8 mouse cellular contexts compared by ENCODE assay signal in the genomic region with DNA sequence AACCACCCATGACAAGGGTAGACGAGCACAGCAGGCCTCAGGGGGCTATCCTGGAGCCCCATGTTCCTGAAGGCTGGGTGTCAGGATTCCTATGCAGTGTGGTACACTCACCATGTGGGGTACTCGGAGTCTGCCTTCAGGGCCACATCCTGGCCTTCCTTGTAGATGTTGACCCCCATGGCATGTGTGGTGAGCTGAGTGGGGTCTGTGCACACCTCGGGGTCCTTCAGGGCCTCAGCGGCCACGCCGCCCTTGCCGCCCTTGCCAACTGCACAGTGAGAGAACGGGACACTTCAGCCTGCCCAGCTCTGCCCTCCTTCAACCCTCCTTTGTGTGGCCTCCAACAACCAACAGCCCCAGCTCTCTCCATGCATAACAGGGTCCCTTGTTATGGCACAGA. TPM values are rescaled to one million over a fixed set of nuclear protein-coding genes. Genes with fewer than 3 reads are reported as not detected.
A peak's percentile ranks its signal among the peaks of the same experiment; 100 is the strongest.
DNase-seq lines count a peak whose midpoint lies in the region; ATAC-seq lines count a peak whose summit lies in the region.

No protein-coding gene starts in this region.

- no peaks in the 10 kb centered on the region for H3K9me3 ChIP-seq in lung, embryonic 15.5 days
- peaks cover 5% of the 10 kb centered on the region; the same call in 1 of the 2 replicates for H3K9me3 ChIP-seq in forebrain, embryonic 13.5 days (replicated peaks)
- H3K9me3 ChIP-seq in limb, embryonic 15.5 days, result peaks cover 4% of the 10 kb centered on the region; the same call in 1 of the 2 replicates
- H3K9me3 ChIP-seq in stomach, embryonic 15.5 days, result no peaks in the 10 kb centered on the region

- no peak overlapping the region for H3K27ac ChIP-seq in lung, embryonic 15.5 days
- H3K27ac ChIP-seq in forebrain, embryonic 13.5 days, result no peak overlapping the region
- no peak overlapping the region; the same call in 1 of the 2 replicates for H3K27ac ChIP-seq in limb, embryonic 15.5 days
- H3K27ac ChIP-seq in stomach, embryonic 15.5 days, result no peak overlapping the region

- ATAC-seq in lung, embryonic 15.5 days (ENCODE audit: borderline replicate concordance, extremely low read depth, low FRiP score, low TSS enrichment), result no peak
- ATAC-seq in forebrain, embryonic 13.5 days, result no peak
- ATAC-seq in limb, embryonic 15.5 days (ENCODE audit: insufficient number of reproducible peaks, low FRiP score, low TSS enrichment, low read depth), result no peak
- ATAC-seq in stomach, embryonic 15.5 days (ENCODE audit: insufficient read depth, low FRiP score, low read depth), result no peak

- peak overlapping the region; percentile 85; the same call in 1 of the 2 replicates for H3K9ac ChIP-seq in lung, embryonic 15.5 days
- H3K9ac ChIP-seq in forebrain, embryonic 13.5 days, result peak overlapping the region; percentile 61
- no peak overlapping the region for H3K9ac ChIP-seq in limb, embryonic 15.5 days
- H3K9ac ChIP-seq in stomach, embryonic 15.5 days, result no peak overlapping the region

- peaks cover 3% of the 10 kb centered on the region for H3K27me3 ChIP-seq in lung, embryonic 15.5 days
- H3K27me3 ChIP-seq in forebrain, embryonic 13.5 days, result peaks cover 2% of the 10 kb centered on the region; the same call in 1 of the 2 replicates
- peaks cover 4% of the 10 kb centered on the region; the same call in 1 of the 2 replicates for H3K27me3 ChIP-seq in limb, embryonic 15.5 days
- 0 out of 2 replicates have a peak, but pooled peaks cover 2% of the 10 kb centered on the region for H3K27me3 ChIP-seq in stomach, embryonic 15.5 days (replicated peaks)

- H3K4me2 ChIP-seq in lung, embryonic 15.5 days, result peak overlapping the region; percentile 75
- peak overlapping the region; percentile 68 for H3K4me2 ChIP-seq in forebrain, embryonic 13.5 days
- H3K4me2 ChIP-seq in limb, embryonic 15.5 days, result peak overlapping the region; percentile 59
- H3K4me2 ChIP-seq in stomach, embryonic 15.5 days, result peak overlapping the region; percentile 54

- peaks cover 23% of the 10 kb centered on the region for H3K4me1 ChIP-seq in lung, embryonic 15.5 days
- H3K4me1 ChIP-seq in forebrain, embryonic 13.5 days, result peaks cover 24% of the 10 kb centered on the region
- H3K4me1 ChIP-seq in limb, embryonic 15.5 days, result peaks cover 26% of the 10 kb centered on the region
- peaks cover 15% of the 10 kb centered on the region for H3K4me1 ChIP-seq in stomach, embryonic 15.5 days

- DNase-seq in lung, postnatal 10 days, result no peak
- DNase-seq in right cerebral cortex, postnatal 36 days (ENCODE audit: low spot score in 2 of 2), result no peak
- no peak for DNase-seq in left cerebral cortex, adult 8-10 months (ENCODE audit: low spot score in 2 of 2)
- no peak for DNase-seq in urinary bladder, postnatal 25 days (ENCODE audit: low spot score)

- H3K36me3 ChIP-seq in lung, embryonic 15.5 days, result peaks cover 22% of the 10 kb centered on the region; the same call in 1 of the 2 replicates
- H3K36me3 ChIP-seq in forebrain, embryonic 13.5 days (ENCODE audit: poor library complexity, severe bottlenecking), result peaks cover 48% of the 10 kb centered on the region
- H3K36me3 ChIP-seq in limb, embryonic 15.5 days, result peaks cover 51% of the 10 kb centered on the region
- H3K36me3 ChIP-seq in stomach, embryonic 15.5 days, result peaks cover 14% of the 10 kb centered on the region

- H3K4me3 ChIP-seq in lung, embryonic 15.5 days, result peak overlapping the region; percentile 85
- H3K4me3 ChIP-seq in forebrain, embryonic 13.5 days, result peak overlapping the region; percentile 57
- peak overlapping the region; percentile 74 for H3K4me3 ChIP-seq in limb, embryonic 15.5 days
- H3K4me3 ChIP-seq in stomach, embryonic 15.5 days (replicated peaks), result peak overlapping the region; percentile 66

- WGBS in lung, embryonic 15.5 days, result 91% methylated on average over 8 of the region's 8 CpGs
- WGBS in forebrain, embryonic 13.5 days, result 92% methylated on average over 8 of the region's 8 CpGs
- WGBS in limb, embryonic 15.5 days, result 95% methylated on average over 8 of the region's 8 CpGs
- 90% methylated on average over 8 of the region's 8 CpGs for WGBS in stomach, embryonic 15.5 days

RNA-seq across cellular contexts. Expression of gene Mrpl54, which starts 1.2 kb away (rescaled TPM):
- polyA plus RNA-seq in lung, embryonic 15.5 days (2015; fragmentation: Nextera tagmentation; extraction: Ambion mirVana), result 208 and 225 TPM in 2 replicates
- polyA plus RNA-seq in forebrain, embryonic 13.5 days (2015; fragmentation: Nextera tagmentation; extraction: Ambion mirVana), result 134 and 135 TPM in 2 replicates
- 189 and 194 TPM in 2 replicates for polyA plus RNA-seq in limb, embryonic 15.5 days (2015; fragmentation: Nextera tagmentation; extraction: Ambion mirVana)
- 217 and 233 TPM in 2 replicates for polyA plus RNA-seq in stomach, embryonic 15.5 days (2015; fragmentation: Nextera tagmentation; extraction: Ambion mirVana)
- total RNA-seq in left cerebral cortex, adult 8-10 months (2022), result 10 to 100 TPM; 39.8 to 51.5 (median 47.8) TPM

RNA-seq across cellular contexts. Expression of gene Apba3, which starts 1.2 kb away (rescaled TPM):
- 60.7 and 66.5 TPM in 2 replicates for polyA plus RNA-seq in lung, embryonic 15.5 days (2015; fragmentation: Nextera tagmentation; extraction: Ambion mirVana)
- polyA plus RNA-seq in forebrain, embryonic 13.5 days (2015; fragmentation: Nextera tagmentation; extraction: Ambion mirVana), result 28.6 and 32.3 TPM in 2 replicates
- 77.1 and 87.5 TPM in 2 replicates for polyA plus RNA-seq in limb, embryonic 15.5 days (2015; fragmentation: Nextera tagmentation; extraction: Ambion mirVana)
- 54.4 and 58.1 TPM in 2 replicates for polyA plus RNA-seq in stomach, embryonic 15.5 days (2015; fragmentation: Nextera tagmentation; extraction: Ambion mirVana)
- 10 to 100 TPM; 24.3 to 38.6 (median 27.6) TPM for total RNA-seq in left cerebral cortex, adult 8-10 months (2022)

RNA-seq across cellular contexts. Expression of gene Matk, which starts 12.8 kb away (rescaled TPM):
- 2.7 and 3.9 TPM in 2 replicates for polyA plus RNA-seq in lung, embryonic 15.5 days (2015; fragmentation: Nextera tagmentation; extraction: Ambion mirVana)
- 5.6 and 7.4 TPM in 2 replicates for polyA plus RNA-seq in forebrain, embryonic 13.5 days (2015; fragmentation: Nextera tagmentation; extraction: Ambion mirVana)
- polyA plus RNA-seq in limb, embryonic 15.5 days (2015; fragmentation: Nextera tagmentation; extraction: Ambion mirVana), result 5.4 and 6.0 TPM in 2 replicates
- 3.4 and 3.8 TPM in 2 replicates for polyA plus RNA-seq in stomach, embryonic 15.5 days (2015; fragmentation: Nextera tagmentation; extraction: Ambion mirVana)
- 100 to 1,000 TPM; 167 to 192 (median 183) TPM for total RNA-seq in left cerebral cortex, adult 8-10 months (2022)

RNA-seq across cellular contexts. Expression of gene Tjp3, which starts 25.8 kb away (rescaled TPM):
- polyA plus RNA-seq in lung, embryonic 15.5 days (2015; fragmentation: Nextera tagmentation; extraction: Ambion mirVana), result 26.4 and 28.8 TPM in 2 replicates
- polyA plus RNA-seq in forebrain, embryonic 13.5 days (2015; fragmentation: Nextera tagmentation; extraction: Ambion mirVana), result 6.2 and 7.1 TPM in 2 replicates
- polyA plus RNA-seq in limb, embryonic 15.5 days (2015; fragmentation: Nextera tagmentation; extraction: Ambion mirVana), result 8.4 and 9.9 TPM in 2 replicates
- 32.6 and 38.7 TPM in 2 replicates for polyA plus RNA-seq in stomach, embryonic 15.5 days (2015; fragmentation: Nextera tagmentation; extraction: Ambion mirVana)
- total RNA-seq in left cerebral cortex, adult 8-10 months (2022), result under 1 TPM in 3 of 4 experiments, not detected in 1; 0.23 to 1.00 (median 0.27) TPM

RNA-seq across cellular contexts. Expression of gene Pip5k1c, which starts 27.2 kb away (rescaled TPM):
- 45.4 and 47.0 TPM in 2 replicates for polyA plus RNA-seq in lung, embryonic 15.5 days (2015; fragmentation: Nextera tagmentation; extraction: Ambion mirVana)
- 73.1 and 87.2 TPM in 2 replicates for polyA plus RNA-seq in forebrain, embryonic 13.5 days (2015; fragmentation: Nextera tagmentation; extraction: Ambion mirVana)
- 44.8 and 48.1 TPM in 2 replicates for polyA plus RNA-seq in limb, embryonic 15.5 days (2015; fragmentation: Nextera tagmentation; extraction: Ambion mirVana)
- 43.1 and 47.6 TPM in 2 replicates for polyA plus RNA-seq in stomach, embryonic 15.5 days (2015; fragmentation: Nextera tagmentation; extraction: Ambion mirVana)
- total RNA-seq in left cerebral cortex, adult 8-10 months (2022), result 100 to 1,000 TPM; 355 to 367 (median 361) TPM

Comparison
In these comparisons a context has a peak if more than half of its experiments do, and no peak if none do; other contexts are left out.
1. H3K9ac ChIP-seq: peak in lung, embryonic 15.5 days (single experiment) and forebrain, embryonic 13.5 days (single experiment); none in limb, embryonic 15.5 days (single experiment) and stomach, embryonic 15.5 days (single experiment).
2. Peak in every context shown above with its lines, with median percentiles within 50 percentile points of each other: H3K4me2 ChIP-seq and H3K4me3 ChIP-seq.